Comparison of ENCODE assay signal across 22 mouse cellular contexts in genomic region chr2:3695900-3696299, GRCm38 (mm10).
DNase-seq lines count a peak whose midpoint lies in the region; ATAC-seq and TF ChIP-seq lines count a peak whose summit lies in the region.
"Had no signal": no experiment of that assay in that cellular context is flagged by ENCODE, and none has a peak within 500 bp of the region (broad histone marks: within the 10 kb centered on the region; RNA-seq: fewer than 3 reads in every experiment).

No protein-coding gene starts in this region.

- no peaks in the 10 kb centered on the region for H3K9me3 ChIP-seq in liver, postnatal 0 days (ENCODE audit: low read length)
- H3K9me3 ChIP-seq in liver, embryonic 12.5 days (replicated peaks): no peaks in the 10 kb centered on the region
- H3K9me3 ChIP-seq in intestine, embryonic 15.5 days: no peaks in the 10 kb centered on the region
- H3K9me3 ChIP-seq: embryonic facial prominence, embryonic 13.5 days; embryonic facial prominence, embryonic 15.5 days; forebrain, embryonic 10.5 days; forebrain, embryonic 12.5 days had no signal

- ATAC-seq in liver, postnatal 0 days: peak; percentile 67
- ATAC-seq in liver, embryonic 12.5 days: no peak
- no peak for ATAC-seq in intestine, embryonic 15.5 days
- ATAC-seq: forebrain, embryonic 14.5 days; forebrain, embryonic 16.5 days had no signal

- H3K36me3 ChIP-seq in liver, postnatal 0 days (replicated peaks; ENCODE audit: insufficient read depth, low read length): no peaks in the 10 kb centered on the region
- H3K36me3 ChIP-seq in liver, embryonic 12.5 days: no peaks in the 10 kb centered on the region
- H3K36me3 ChIP-seq in intestine, embryonic 15.5 days: no peaks in the 10 kb centered on the region
- H3K36me3 ChIP-seq: embryonic facial prominence, embryonic 13.5 days; embryonic facial prominence, embryonic 15.5 days; forebrain, embryonic 10.5 days; forebrain, embryonic 12.5 days had no signal

- H3K9ac ChIP-seq in liver, postnatal 0 days (replicated peaks): no peak overlapping the region
- no peak overlapping the region for H3K9ac ChIP-seq in liver, embryonic 12.5 days
- no peak overlapping the region for H3K9ac ChIP-seq in intestine, embryonic 15.5 days
- H3K9ac ChIP-seq: embryonic facial prominence, embryonic 13.5 days; embryonic facial prominence, embryonic 15.5 days; forebrain, embryonic 12.5 days had no signal

- H3K4me2 ChIP-seq in liver, postnatal 0 days (ENCODE audit: low read depth, low read length): no peak overlapping the region
- H3K4me2 ChIP-seq in liver, embryonic 12.5 days: no peak overlapping the region
- no peak overlapping the region for H3K4me2 ChIP-seq in intestine, embryonic 15.5 days (replicated peaks)
- H3K4me2 ChIP-seq: embryonic facial prominence, embryonic 13.5 days; embryonic facial prominence, embryonic 15.5 days; forebrain, embryonic 12.5 days had no signal

- TF ChIP-seq EP300 in liver, postnatal 0 days (IDR thresholded peaks at IDR 0.05; ENCODE audit: low read depth): no peak

- H3K27ac ChIP-seq in liver, postnatal 0 days (ENCODE audit: low read depth): no peak overlapping the region
- H3K27ac ChIP-seq in liver, embryonic 12.5 days: no peak overlapping the region
- H3K27ac ChIP-seq in intestine, embryonic 15.5 days: no peak overlapping the region
- H3K27ac ChIP-seq: embryonic facial prominence, embryonic 13.5 days; embryonic facial prominence, embryonic 15.5 days; forebrain, embryonic 10.5 days; forebrain, embryonic 12.5 days had no signal

- H3K4me3 ChIP-seq in liver, postnatal 0 days (ENCODE audit: low read depth, low read length): no peak overlapping the region
- no peak overlapping the region for H3K4me3 ChIP-seq in liver, embryonic 12.5 days
- H3K4me3 ChIP-seq in intestine, embryonic 15.5 days (replicated peaks): no peak overlapping the region
- H3K4me3 ChIP-seq: embryonic facial prominence, embryonic 13.5 days; embryonic facial prominence, embryonic 15.5 days; erythroblast, embryonic 14.5 days; forebrain, embryonic 10.5 days; forebrain, embryonic 12.5 days had no signal

- WGBS in liver, postnatal 0 days (ENCODE audit: insufficient replicate concordance): 61% methylated on average over 5 of the region's 5 CpGs
- WGBS in liver, embryonic 12.5 days (ENCODE audit: insufficient replicate concordance): 63% methylated on average over 5 of the region's 5 CpGs
- 77% methylated on average over 5 of the region's 5 CpGs for WGBS in intestine, embryonic 15.5 days

- H3K4me1 ChIP-seq in liver, postnatal 0 days (ENCODE audit: insufficient read depth): no peaks in the 10 kb centered on the region
- H3K4me1 ChIP-seq in liver, embryonic 12.5 days: no peaks in the 10 kb centered on the region
- H3K4me1 ChIP-seq in intestine, embryonic 15.5 days (replicated peaks): no peaks in the 10 kb centered on the region
- H3K4me1 ChIP-seq: embryonic facial prominence, embryonic 13.5 days; embryonic facial prominence, embryonic 15.5 days; forebrain, embryonic 10.5 days; forebrain, embryonic 12.5 days had no signal

- no peak for DNase-seq in liver, postnatal 0 days
- peak; percentile 5 for DNase-seq in ZHBTc4 (ENCODE audit: low read depth, low spot score)
- DNase-seq in left cerebral cortex, adult 11 months (ENCODE audit: low spot score): no peak
- DNase-seq: adrenal gland, adult 2 months; adrenal gland, postnatal 10 days; adrenal gland, postnatal 25 days; cerebellum, adult 11 months; cerebellum, adult 18-20 months; cerebellum, adult 8-10 months; cerebellum, adult 9-11 months; cerebellum, postnatal 14 days; cerebellum, postnatal 36 days; embryo, embryonic 11 days had no signal

- TF ChIP-seq CTCF in liver, postnatal 0 days (IDR thresholded peaks at IDR 0.05; ENCODE audit: low read depth): no peak

- H3K27me3 ChIP-seq in liver, postnatal 0 days (ENCODE audit: insufficient read depth, low read length): no peaks in the 10 kb centered on the region
- H3K27me3 ChIP-seq in liver, embryonic 12.5 days (replicated peaks): no peaks in the 10 kb centered on the region
- H3K27me3 ChIP-seq in intestine, embryonic 15.5 days (replicated peaks): no peaks in the 10 kb centered on the region
- H3K27me3 ChIP-seq: embryonic facial prominence, embryonic 13.5 days; embryonic facial prominence, embryonic 15.5 days; forebrain, embryonic 12.5 days had no signal
